Mouse (Mus musculus): ENCODE results near the gene Ranbp10. TPM values are rescaled to one million over a fixed set of nuclear protein-coding genes. Genes with fewer than 3 reads are reported as not detected.

The Ranbp10 gene
- polyA plus RNA-seq, 1 experiment, result 11.0 TPM

DNA sequence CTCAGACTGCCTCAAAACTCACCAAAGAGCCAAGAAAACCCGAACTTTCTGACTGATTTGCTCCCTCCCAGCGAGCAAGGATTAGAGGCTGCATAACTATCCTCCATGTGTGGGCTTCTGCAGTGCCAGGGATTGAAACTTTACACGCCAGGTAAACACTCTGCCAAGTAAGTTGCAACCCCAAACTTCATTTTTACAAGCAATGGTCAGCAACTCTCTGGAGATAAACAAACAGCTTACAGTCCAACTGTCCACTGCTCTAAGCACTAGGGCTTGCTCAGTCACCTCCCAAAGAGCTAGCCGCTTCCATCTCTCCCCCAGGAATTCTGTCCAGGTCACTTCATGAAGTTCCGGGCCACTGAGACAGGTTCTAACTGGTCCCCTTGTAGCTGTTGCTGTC is 28.7 kb downstream of the Ranbp10 start:
- peaks cover 14% of the 10 kb centered on the region for H3K79me3 ChIP-seq (ENCODE audit: low read depth)
- H3ac ChIP-seq (ENCODE audit: control insufficient read depth, insufficient read length, low read depth), result no peak overlapping the region
- H3K79me2 ChIP-seq (ENCODE audit: control insufficient read depth, insufficient read depth), result peaks cover 41% of the 10 kb centered on the region
- H3K4me3 ChIP-seq (ENCODE audit: insufficient read depth, poor library complexity, severe bottlenecking), result no peak overlapping the region
- H3K36me3 ChIP-seq (ENCODE audit: control insufficient read depth, insufficient read depth), result peaks cover 2% of the 10 kb centered on the region
- H3K27me3 ChIP-seq (ENCODE audit: control insufficient read depth, insufficient read depth, insufficient read length), result no peaks in the 10 kb centered on the region
- TF ChIP-seq MAX (IDR thresholded peaks at IDR 0.05), result no peak
- no peak for TF ChIP-seq MYOD1 (IDR thresholded peaks at IDR 0.05; ENCODE audit: control insufficient read depth, insufficient read length, low read depth)
- TF ChIP-seq CEBPB (IDR thresholded peaks at IDR 0.05; ENCODE audit: low read depth), result no peak
- TF ChIP-seq USF1 (IDR thresholded peaks at IDR 0.05; ENCODE audit: low read depth), result no peak
- no peak for TF ChIP-seq MYOG (IDR thresholded peaks at IDR 0.05; ENCODE audit: control insufficient read depth, extremely low read depth, insufficient read length)
- TF ChIP-seq FOSL1 (IDR thresholded peaks at IDR 0.05; ENCODE audit: insufficient read depth, low read length, poor library complexity, severe bottlenecking), result no peak
- TF ChIP-seq CTCF (IDR thresholded peaks at IDR 0.05; ENCODE audit: control insufficient read depth, insufficient read depth, insufficient read length), result no peak

DNA sequence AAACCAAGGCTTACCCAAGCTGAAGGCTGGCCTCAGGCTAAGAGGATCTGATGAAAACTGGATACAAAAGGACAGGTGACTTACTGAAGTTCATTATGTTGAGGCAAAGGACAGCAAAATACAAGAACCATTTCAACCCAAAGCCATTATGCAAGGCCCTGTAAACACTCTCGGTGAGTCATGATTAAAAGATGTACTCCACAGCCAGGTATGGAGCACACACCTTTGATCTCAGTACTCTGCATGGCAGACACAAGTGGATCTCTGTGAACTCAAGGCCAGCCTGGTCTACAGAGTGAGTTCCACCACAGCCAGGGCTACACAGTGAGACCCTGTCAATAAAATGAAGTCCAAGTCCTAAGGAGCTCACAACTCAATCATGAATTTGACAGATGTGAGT is 31.4 kb downstream of the Ranbp10 start:
- Histone ChIP-seq H3ac (ENCODE audit: control insufficient read depth, insufficient read length, low read depth) (no peak overlapping the region), H3K36me3 (ENCODE audit: control insufficient read depth, insufficient read depth) (no peaks in the 10 kb centered on the region), H3K79me3 (ENCODE audit: low read depth) (peaks cover 13% of the 10 kb centered on the region), H3K79me2 (ENCODE audit: control insufficient read depth, insufficient read depth) (peaks cover 36% of the 10 kb centered on the region), H3K27me3 (ENCODE audit: control insufficient read depth, insufficient read depth, insufficient read length) (no peaks in the 10 kb centered on the region), H3K4me3 (ENCODE audit: insufficient read depth, poor library complexity, severe bottlenecking) (no peak overlapping the region)
- TF ChIP-seq MYOD1 (IDR thresholded peaks at IDR 0.05; ENCODE audit: control insufficient read depth, insufficient read length, low read depth), result no peak
- TF ChIP-seq MAX (IDR thresholded peaks at IDR 0.05), result no peak
- no peak for TF ChIP-seq MYOG (IDR thresholded peaks at IDR 0.05; ENCODE audit: control insufficient read depth, extremely low read depth, insufficient read length)
- TF ChIP-seq FOSL1 (IDR thresholded peaks at IDR 0.05; ENCODE audit: insufficient read depth, low read length, poor library complexity, severe bottlenecking), result no peak
- TF ChIP-seq USF1 (IDR thresholded peaks at IDR 0.05; ENCODE audit: low read depth), result no peak

DNA sequence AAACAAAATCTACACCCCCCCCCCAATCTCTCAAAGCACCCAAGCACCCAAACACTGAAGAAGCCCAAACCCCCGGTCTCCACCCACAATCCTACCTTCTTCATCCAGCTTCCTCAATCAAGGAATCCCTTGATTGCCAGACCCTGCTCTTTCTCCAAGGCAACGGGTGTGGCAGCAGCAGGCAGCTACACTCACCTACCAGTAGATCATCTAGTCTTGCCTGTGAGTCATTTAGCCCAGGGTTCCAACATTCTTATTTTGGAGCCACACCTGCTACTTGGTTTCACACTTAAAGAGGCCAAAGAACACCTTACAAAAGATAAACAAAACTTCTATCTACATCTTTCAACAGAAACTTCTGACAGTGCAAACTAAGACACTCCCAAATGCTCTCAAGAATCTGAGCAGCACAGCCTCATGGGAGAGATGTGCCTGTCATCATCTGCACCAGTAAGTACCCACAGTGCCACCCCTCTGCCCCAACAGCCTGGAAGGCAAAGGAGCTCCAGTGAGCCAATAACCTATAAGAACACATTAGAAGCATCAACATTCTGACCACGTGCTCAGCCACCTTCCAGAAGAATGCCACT is 33.0 kb downstream of the Ranbp10 start:
- H3K79me3 ChIP-seq (ENCODE audit: low read depth), result peaks cover 11% of the 10 kb centered on the region
- no peak overlapping the region for H3ac ChIP-seq (ENCODE audit: control insufficient read depth, insufficient read length, low read depth)
- TF ChIP-seq FOSL1 (IDR thresholded peaks at IDR 0.05; ENCODE audit: insufficient read depth, low read length, poor library complexity, severe bottlenecking) (no peak), MAX (IDR thresholded peaks at IDR 0.05) (no peak), CEBPB (IDR thresholded peaks at IDR 0.05; ENCODE audit: low read depth) (no peak), USF1 (IDR thresholded peaks at IDR 0.05; ENCODE audit: low read depth) (no peak), MYOG (IDR thresholded peaks at IDR 0.05; ENCODE audit: control insufficient read depth, extremely low read depth, insufficient read length) (no peak), MYOD1 (IDR thresholded peaks at IDR 0.05; ENCODE audit: control insufficient read depth, insufficient read length, low read depth) (no peak), CTCF (IDR thresholded peaks at IDR 0.05; ENCODE audit: control insufficient read depth, insufficient read depth, insufficient read length) (no peak)
- no peaks in the 10 kb centered on the region for H3K36me3 ChIP-seq (ENCODE audit: control insufficient read depth, insufficient read depth)
- peaks cover 45% of the 10 kb centered on the region for H3K79me2 ChIP-seq (ENCODE audit: control insufficient read depth, insufficient read depth)
- H3K4me3 ChIP-seq (ENCODE audit: insufficient read depth, poor library complexity, severe bottlenecking), result no peak overlapping the region
- H3K27me3 ChIP-seq (ENCODE audit: control insufficient read depth, insufficient read depth, insufficient read length), result no peaks in the 10 kb centered on the region

DNA sequence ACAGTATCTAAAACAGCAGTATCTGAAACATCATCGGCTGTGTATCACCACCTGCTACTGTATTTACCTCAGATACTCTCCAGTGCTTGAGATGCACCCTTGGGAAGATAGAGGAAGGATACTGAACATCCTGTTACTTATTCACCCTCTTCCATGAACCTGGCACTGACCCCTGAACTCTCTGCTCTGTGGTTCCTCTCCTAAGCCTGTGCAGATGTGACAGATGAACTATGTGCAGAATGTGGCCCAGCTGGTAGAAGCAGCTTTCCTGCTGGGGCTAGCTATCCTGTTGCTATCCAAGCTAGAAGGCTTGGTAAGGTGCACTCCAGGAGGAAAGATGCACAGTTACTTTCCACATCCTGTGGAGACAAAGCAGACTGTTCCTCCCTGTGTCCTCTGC is 33.8 kb downstream of the Ranbp10 start:
- no peak for TF ChIP-seq MYOD1 (IDR thresholded peaks at IDR 0.05; ENCODE audit: control insufficient read depth, insufficient read length, low read depth)
- no peak for TF ChIP-seq USF1 (IDR thresholded peaks at IDR 0.05; ENCODE audit: low read depth)
- no peak for TF ChIP-seq CEBPB (IDR thresholded peaks at IDR 0.05; ENCODE audit: low read depth)
- no peak for TF ChIP-seq FOSL1 (IDR thresholded peaks at IDR 0.05; ENCODE audit: insufficient read depth, low read length, poor library complexity, severe bottlenecking)
- no peak for TF ChIP-seq CTCF (IDR thresholded peaks at IDR 0.05; ENCODE audit: control insufficient read depth, insufficient read depth, insufficient read length)
- TF ChIP-seq MYOG (IDR thresholded peaks at IDR 0.05; ENCODE audit: control insufficient read depth, extremely low read depth, insufficient read length), result no peak
- no peak for TF ChIP-seq MAX (IDR thresholded peaks at IDR 0.05)
- Histone ChIP-seq H3K79me2 (ENCODE audit: control insufficient read depth, insufficient read depth) (peaks cover 44% of the 10 kb centered on the region), H3K36me3 (ENCODE audit: control insufficient read depth, insufficient read depth) (no peaks in the 10 kb centered on the region), H3ac (ENCODE audit: control insufficient read depth, insufficient read length, low read depth) (no peak overlapping the region), H3K79me3 (ENCODE audit: low read depth) (peaks cover 7% of the 10 kb centered on the region), H3K27me3 (ENCODE audit: control insufficient read depth, insufficient read depth, insufficient read length) (no peaks in the 10 kb centered on the region), H3K4me3 (ENCODE audit: insufficient read depth, poor library complexity, severe bottlenecking) (no peak overlapping the region)

DNA sequence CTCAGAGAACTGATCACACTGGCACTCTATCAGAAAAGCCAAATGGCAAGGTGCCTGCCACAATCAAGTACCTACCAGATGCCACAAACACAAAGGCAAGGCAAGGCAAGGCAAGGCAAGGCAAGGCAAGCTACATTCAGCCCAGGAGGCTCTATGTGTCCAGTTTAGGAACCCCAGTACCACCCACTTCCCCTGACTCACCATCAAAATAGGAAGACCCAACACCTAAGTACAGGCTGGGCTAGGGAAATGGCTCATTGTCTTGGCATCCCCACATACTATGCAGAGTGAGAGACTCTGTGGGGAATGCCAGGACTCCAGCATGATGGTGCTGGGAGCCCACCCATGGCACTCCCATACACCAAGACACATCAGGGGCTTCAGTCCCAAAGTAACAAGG is 37.5 kb downstream of the Ranbp10 start:
- H3ac ChIP-seq (ENCODE audit: control insufficient read depth, insufficient read length, low read depth), result no peak overlapping the region
- H3K79me3 ChIP-seq (ENCODE audit: low read depth), result peaks cover 3% of the 10 kb centered on the region
- TF ChIP-seq MYOG (IDR thresholded peaks at IDR 0.05; ENCODE audit: control insufficient read depth, extremely low read depth, insufficient read length) (no peak), MAX (IDR thresholded peaks at IDR 0.05) (no peak), CTCF (IDR thresholded peaks at IDR 0.05; ENCODE audit: control insufficient read depth, insufficient read depth, insufficient read length) (no peak), USF1 (IDR thresholded peaks at IDR 0.05; ENCODE audit: low read depth) (no peak), CEBPB (IDR thresholded peaks at IDR 0.05; ENCODE audit: low read depth) (no peak), FOSL1 (IDR thresholded peaks at IDR 0.05; ENCODE audit: insufficient read depth, low read length, poor library complexity, severe bottlenecking) (no peak), MYOD1 (IDR thresholded peaks at IDR 0.05; ENCODE audit: control insufficient read depth, insufficient read length, low read depth) (no peak)
- H3K36me3 ChIP-seq (ENCODE audit: control insufficient read depth, insufficient read depth), result peaks cover 7% of the 10 kb centered on the region
- no peaks in the 10 kb centered on the region for H3K27me3 ChIP-seq (ENCODE audit: control insufficient read depth, insufficient read depth, insufficient read length)
- peaks cover 37% of the 10 kb centered on the region for H3K79me2 ChIP-seq (ENCODE audit: control insufficient read depth, insufficient read depth)
- H3K4me3 ChIP-seq (ENCODE audit: insufficient read depth, poor library complexity, severe bottlenecking), result no peak overlapping the region

DNA sequence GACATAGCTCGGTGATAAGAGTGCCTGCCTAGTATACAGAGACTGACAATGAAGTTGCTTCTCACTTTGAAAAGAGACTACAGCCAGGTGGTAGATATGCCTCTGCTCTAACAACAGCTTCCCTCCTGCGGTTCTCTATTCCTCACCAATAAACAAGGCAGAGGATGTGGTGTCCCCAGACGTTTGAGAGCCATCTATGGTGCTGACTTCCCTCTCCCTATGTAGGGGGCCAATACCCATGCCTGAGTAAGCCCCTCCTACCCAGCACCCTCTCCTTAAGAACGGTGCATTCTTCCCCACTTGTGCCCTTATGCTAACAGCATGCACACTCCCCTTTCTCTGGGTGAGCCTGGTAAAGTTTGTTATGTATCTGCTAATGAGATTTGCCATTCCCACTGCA is 38.2 kb downstream of the Ranbp10 start:
- TF ChIP-seq CEBPB (IDR thresholded peaks at IDR 0.05; ENCODE audit: low read depth) (no peak), MYOD1 (IDR thresholded peaks at IDR 0.05; ENCODE audit: control insufficient read depth, insufficient read length, low read depth) (no peak), CTCF (IDR thresholded peaks at IDR 0.05; ENCODE audit: control insufficient read depth, insufficient read depth, insufficient read length) (no peak), FOSL1 (IDR thresholded peaks at IDR 0.05; ENCODE audit: insufficient read depth, low read length, poor library complexity, severe bottlenecking) (no peak), MAX (IDR thresholded peaks at IDR 0.05) (no peak), MYOG (IDR thresholded peaks at IDR 0.05; ENCODE audit: control insufficient read depth, extremely low read depth, insufficient read length) (no peak), USF1 (IDR thresholded peaks at IDR 0.05; ENCODE audit: low read depth) (no peak)
- H3K79me2 ChIP-seq (ENCODE audit: control insufficient read depth, insufficient read depth), result peaks cover 37% of the 10 kb centered on the region
- H3K36me3 ChIP-seq (ENCODE audit: control insufficient read depth, insufficient read depth), result peaks cover 7% of the 10 kb centered on the region
- no peak overlapping the region for H3ac ChIP-seq (ENCODE audit: control insufficient read depth, insufficient read length, low read depth)
- no peak overlapping the region for H3K4me3 ChIP-seq (ENCODE audit: insufficient read depth, poor library complexity, severe bottlenecking)
- peaks cover 3% of the 10 kb centered on the region for H3K79me3 ChIP-seq (ENCODE audit: low read depth)
- no peaks in the 10 kb centered on the region for H3K27me3 ChIP-seq (ENCODE audit: control insufficient read depth, insufficient read depth, insufficient read length)
